In genomic region chr5:107218594-107218993, GRCm38 (mm10) we compare ENCODE assay signal across 25 mouse cellular contexts.
DNase-seq lines count a peak whose midpoint lies in the region; ATAC-seq lines count a peak whose summit lies in the region.
"Had no signal": no experiment of that assay in that cellular context is flagged by ENCODE, and none has a peak within 500 bp of the region (broad histone marks: within the 10 kb centered on the region; RNA-seq: fewer than 3 reads in every experiment).

No protein-coding gene starts in this region.

- peaks cover 8% of the 10 kb centered on the region for H3K36me3 ChIP-seq in liver, embryonic 12.5 days
- H3K36me3 ChIP-seq in liver, embryonic 15.5 days (replicated peaks), result no peaks in the 10 kb centered on the region
- no peaks in the 10 kb centered on the region for H3K36me3 ChIP-seq in midbrain, embryonic 14.5 days (ENCODE audit: control insufficient read depth, insufficient read depth, low read length)
- H3K36me3 ChIP-seq: embryonic facial prominence, embryonic 12.5 days; hindbrain, embryonic 10.5 days; hindbrain, embryonic 13.5 days had no signal

- H3K4me3 ChIP-seq in brown adipose tissue, adult 24 weeks (ENCODE audit: insufficient read depth, low read depth, low read length), result no peak overlapping the region
- H3K4me3 ChIP-seq in liver, embryonic 12.5 days, result no peak overlapping the region
- H3K4me3 ChIP-seq in liver, embryonic 15.5 days (replicated peaks), result no peak overlapping the region
- no peak overlapping the region for H3K4me3 ChIP-seq in midbrain, embryonic 14.5 days (replicated peaks; ENCODE audit: low read depth, low read length)
- H3K4me3 ChIP-seq: embryonic facial prominence, embryonic 12.5 days; embryonic facial prominence, embryonic 15.5 days; gastrocnemius, adult 2 months; hindbrain, embryonic 10.5 days; hindbrain, embryonic 13.5 days had no signal

- H3K27me3 ChIP-seq in liver, embryonic 12.5 days (replicated peaks), result no peaks in the 10 kb centered on the region
- no peaks in the 10 kb centered on the region for H3K27me3 ChIP-seq in liver, embryonic 15.5 days
- H3K27me3 ChIP-seq in midbrain, embryonic 14.5 days (ENCODE audit: control insufficient read depth, insufficient read depth, low read length), result no peaks in the 10 kb centered on the region
- H3K27me3 ChIP-seq: embryonic facial prominence, embryonic 12.5 days; embryonic facial prominence, embryonic 15.5 days had no signal

- H3K27ac ChIP-seq in brown adipose tissue, adult 24 weeks (replicated peaks; ENCODE audit: low read depth, low read length), result 0 out of 2 replicates have a peak overlapping the region, but pooled peaks have one; percentile 38
- H3K27ac ChIP-seq in liver, embryonic 12.5 days, result peak overlapping the region; percentile 55
- H3K27ac ChIP-seq in liver, embryonic 15.5 days (replicated peaks), result no peak overlapping the region
- no peak overlapping the region for H3K27ac ChIP-seq in midbrain, embryonic 14.5 days (replicated peaks; ENCODE audit: low read depth, low read length)
- H3K27ac ChIP-seq: embryonic facial prominence, embryonic 12.5 days; embryonic facial prominence, embryonic 15.5 days; gastrocnemius, adult 2 months; hindbrain, embryonic 10.5 days; hindbrain, embryonic 13.5 days; hindbrain, postnatal 0 days had no signal

- peak; percentile 83 for ATAC-seq in liver, embryonic 12.5 days
- ATAC-seq in liver, embryonic 15.5 days (ENCODE audit: insufficient read depth), result peak; percentile 71
- ATAC-seq in megakaryocyte progenitor cell, adult 5-6 weeks (replicated peaks; ENCODE audit: poor library complexity), result peak; percentile 51
- ATAC-seq in midbrain, embryonic 14.5 days (ENCODE audit: low FRiP score, low TSS enrichment), result no peak
- ATAC-seq: activated CD4-positive, CD25-positive, alpha-beta regulatory T cell, adult 4 months; forebrain, embryonic 14.5 days; forebrain, postnatal 0 days; hindbrain, postnatal 0 days had no signal

- H3K4me2 ChIP-seq in liver, embryonic 12.5 days, result no peak overlapping the region
- no peak overlapping the region for H3K4me2 ChIP-seq in liver, embryonic 15.5 days
- no peak overlapping the region for H3K4me2 ChIP-seq in midbrain, embryonic 14.5 days (ENCODE audit: low read length)
- H3K4me2 ChIP-seq: embryonic facial prominence, embryonic 12.5 days; embryonic facial prominence, embryonic 15.5 days; heart, embryonic 11.5 days; hindbrain, embryonic 13.5 days had no signal

- no peak for DNase-seq in heart, adult 11 months
- no peak for DNase-seq in midbrain, embryonic 14.5 days
- no peak for DNase-seq in testis, postnatal 14 days (ENCODE audit: low spot score)
- no peak for DNase-seq in kidney, adult 8-10 months
- DNase-seq: adrenal gland, adult 8-10 months; adrenal gland, postnatal 25 days; cerebellum, adult 18-20 months; cerebellum, adult 9-10 months; cerebellum, postnatal 14 days; forebrain, postnatal 0 days; gastrocnemius, adult 2 months; gastrocnemius, postnatal 25 days; heart, postnatal 36 days had no signal

- 39% methylated on average over 3 of the region's 3 CpGs for WGBS in liver, embryonic 12.5 days (ENCODE audit: insufficient replicate concordance)
- 37% methylated on average over 3 of the region's 3 CpGs for WGBS in liver, embryonic 15.5 days (ENCODE audit: insufficient replicate concordance)
- WGBS in midbrain, embryonic 14.5 days, result 85% methylated on average over 3 of the region's 3 CpGs

- H3K9ac ChIP-seq in liver, embryonic 12.5 days, result no peak overlapping the region
- H3K9ac ChIP-seq in liver, embryonic 15.5 days, result no peak overlapping the region
- no peak overlapping the region for H3K9ac ChIP-seq in midbrain, embryonic 14.5 days (replicated peaks; ENCODE audit: low read length)
- H3K9ac ChIP-seq: embryonic facial prominence, embryonic 12.5 days; embryonic facial prominence, embryonic 15.5 days; forebrain, postnatal 0 days; hindbrain, embryonic 13.5 days had no signal

- H3K9me3 ChIP-seq in liver, embryonic 12.5 days (replicated peaks), result no peaks in the 10 kb centered on the region
- H3K9me3 ChIP-seq in liver, embryonic 15.5 days (replicated peaks), result no peaks in the 10 kb centered on the region
- no peaks in the 10 kb centered on the region for H3K9me3 ChIP-seq in midbrain, embryonic 14.5 days (ENCODE audit: control insufficient read depth, low read length)
- H3K9me3 ChIP-seq: embryonic facial prominence, embryonic 12.5 days; embryonic facial prominence, embryonic 15.5 days; hindbrain, embryonic 10.5 days; hindbrain, embryonic 13.5 days had no signal

- peaks cover 62% of the 10 kb centered on the region for H3K4me1 ChIP-seq in brown adipose tissue, adult 24 weeks (ENCODE audit: control insufficient read depth, insufficient read depth, insufficient read length, low read length)
- peaks cover 63% of the 10 kb centered on the region for H3K4me1 ChIP-seq in liver, embryonic 12.5 days
- peaks cover 51% of the 10 kb centered on the region for H3K4me1 ChIP-seq in liver, embryonic 15.5 days (replicated peaks)
- H3K4me1 ChIP-seq in midbrain, embryonic 14.5 days (ENCODE audit: control insufficient read depth, insufficient read depth, low read length), result peaks cover 16% of the 10 kb centered on the region

Comparison
In these comparisons a context has a peak if more than half of its experiments do, and no peak if none do; other contexts are left out.
1. H3K27ac ChIP-seq: peak in brown adipose tissue, adult 24 weeks (single experiment) and liver, embryonic 12.5 days (single experiment); none in liver, embryonic 15.5 days (single experiment) and midbrain, embryonic 14.5 days (single experiment).